Mouse (Mus musculus) left cerebral cortex, adult 8-10 months (tissue): ENCODE measurements at regions not wholly inside any gene's neighbourhood (a gene's known extent, or its start where the extent isn't known, plus 50 kb on each side); places are given as distances from the start of the nearest gene placed in this dataset.
A peak's percentile ranks its signal among the peaks of the same experiment; 100 is the strongest.

Source experiments
- DNase-seq, 2 experiments: peaks; one replicate each; pipeline ENCODE4 v3.0.0; 2022; ENCODE audit warnings: low spot score in 2 of 2

DNA sequence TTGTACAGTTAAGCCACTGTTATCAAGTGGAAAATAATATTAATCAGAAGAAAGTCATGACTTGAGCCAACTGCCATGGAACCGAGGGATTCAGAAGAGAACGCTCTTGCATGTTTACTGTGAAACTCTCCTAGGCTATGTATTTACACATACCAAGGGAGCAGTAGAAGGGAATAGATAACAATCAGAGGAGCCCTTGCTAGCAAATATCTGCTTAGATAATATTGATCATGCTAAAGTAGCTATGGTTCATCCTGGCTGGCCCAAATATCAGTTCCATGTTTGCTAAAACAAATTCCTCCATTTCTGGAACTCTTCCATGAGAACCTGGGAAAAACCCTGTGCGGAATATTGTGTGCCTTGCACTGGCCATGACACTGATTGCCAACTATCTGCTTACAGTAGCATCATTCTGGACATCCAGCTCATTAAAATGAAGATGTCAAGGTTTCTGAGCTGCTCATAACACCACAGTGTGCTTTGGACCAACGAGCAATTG is 179.5 kb upstream of the Tmem72 start:
- no peak for DNase-seq

DNA sequence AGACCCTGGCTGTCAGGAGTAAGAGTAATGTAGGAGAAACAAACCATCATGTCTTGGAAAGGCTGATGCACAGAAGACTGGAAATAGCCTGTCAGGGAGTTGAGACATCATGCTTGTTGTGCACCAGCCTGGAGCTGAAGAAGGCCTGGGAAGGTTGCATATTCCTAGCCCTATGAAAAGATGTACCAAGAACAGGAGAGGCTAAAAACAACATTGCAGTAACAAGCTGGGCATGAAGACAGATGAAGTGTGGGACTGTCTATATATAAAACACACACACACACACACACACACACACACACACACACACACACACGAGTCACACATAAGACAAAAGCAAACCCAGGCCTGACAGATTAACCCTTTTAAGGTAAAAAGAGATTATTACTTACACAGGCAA is 185.1 kb upstream of the Tmem72 start:
- DNase-seq, result peak in 1 of 2 experiments; percentile 55

DNA sequence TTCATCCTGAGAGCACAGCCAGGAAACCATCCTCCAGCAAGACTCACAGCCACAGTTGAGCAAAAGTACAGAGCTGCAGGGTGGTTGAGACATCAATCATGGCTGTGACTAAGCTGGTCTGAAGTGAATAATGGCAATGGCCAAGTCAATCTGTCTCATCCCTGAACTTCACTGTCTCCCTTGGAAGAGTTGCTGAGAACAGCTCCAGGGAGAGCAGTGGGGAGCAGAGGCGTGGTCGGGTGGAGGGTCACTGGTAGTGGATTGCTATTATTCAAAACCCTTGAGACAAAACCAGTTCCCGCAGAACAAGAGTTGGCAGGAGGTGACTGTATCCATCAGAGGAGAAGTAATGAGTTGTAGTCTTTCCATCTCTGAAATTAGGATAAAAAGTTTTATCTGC is 185.7 kb upstream of the Tmem72 start:
- DNase-seq, result no peak

DNA sequence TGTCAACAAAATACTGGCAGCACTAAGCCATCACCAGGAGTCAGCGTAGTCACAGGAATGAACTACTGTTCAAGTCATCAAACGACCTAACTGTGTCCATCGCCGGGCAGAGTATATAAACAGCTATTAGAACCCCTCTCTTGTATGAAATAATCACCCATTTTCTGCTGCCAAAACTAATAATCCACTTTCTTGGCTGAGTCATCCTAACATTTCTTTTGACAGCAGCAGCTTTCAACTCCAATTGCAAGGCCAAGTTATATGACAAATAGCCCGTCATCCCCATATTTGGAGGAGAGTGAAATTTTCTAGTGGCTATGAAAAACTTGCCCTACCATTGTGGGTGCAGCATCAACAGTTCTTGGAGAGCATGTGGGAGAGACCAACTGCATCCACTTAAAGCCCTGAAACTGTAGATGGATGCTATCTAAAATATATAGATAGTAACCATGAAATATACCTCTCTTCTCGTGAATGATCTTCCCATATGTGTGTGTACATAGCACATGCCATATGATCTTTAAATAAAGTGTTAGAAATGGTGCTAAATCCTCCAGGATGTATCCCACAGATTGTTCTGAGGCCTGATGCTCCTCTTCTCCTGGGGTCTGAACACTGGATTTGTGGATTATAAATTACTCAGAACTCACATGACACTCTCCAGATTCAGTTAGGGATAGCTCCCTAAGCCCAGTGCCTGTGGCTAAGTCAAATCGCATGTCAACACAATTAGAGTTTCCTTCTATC is 189.9 kb upstream of the Tmem72 start:
- DNase-seq, result peak in 1 of 2 experiments; percentile 13

DNA sequence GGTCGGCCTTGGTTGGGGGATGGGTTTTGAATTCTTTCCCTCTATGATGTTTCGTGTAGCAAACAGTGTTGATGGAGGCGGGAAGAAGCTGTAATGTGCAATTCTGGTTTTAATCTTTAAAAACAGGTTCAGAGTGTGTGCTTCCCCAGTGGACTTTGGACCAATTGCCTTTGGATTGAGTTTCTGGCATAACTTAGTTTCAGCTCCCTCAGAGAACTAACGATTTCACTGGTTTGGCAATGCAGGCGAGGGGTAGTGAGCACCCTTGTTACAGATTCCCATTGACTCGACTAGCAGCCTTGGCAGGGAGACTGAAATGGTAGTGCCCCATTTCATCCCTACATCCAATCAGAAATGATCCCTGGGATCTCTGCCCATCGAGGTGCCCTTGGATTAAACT is 193.9 kb upstream of the Tmem72 start:
- no peak for DNase-seq

DNA sequence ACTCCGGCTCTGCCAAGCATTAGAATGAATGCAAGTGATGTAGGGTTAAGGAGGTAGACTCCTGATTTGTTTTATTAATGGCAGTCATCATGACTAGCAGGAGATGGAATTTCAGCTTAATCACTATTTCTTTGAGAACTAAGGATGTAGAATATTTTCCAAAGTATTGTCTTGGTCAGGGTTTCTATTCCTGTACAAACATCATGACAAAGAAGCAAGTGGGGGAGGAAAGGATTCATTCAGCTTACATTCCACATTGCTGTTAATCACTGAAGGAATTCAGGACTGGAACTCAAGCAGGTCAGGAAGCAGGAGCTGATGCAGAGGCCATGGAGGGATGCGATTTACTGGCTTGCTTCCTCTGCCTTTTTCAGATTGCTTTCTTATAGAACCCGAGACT is 195.4 kb upstream of the Tmem72 start:
- no peak for DNase-seq

DNA sequence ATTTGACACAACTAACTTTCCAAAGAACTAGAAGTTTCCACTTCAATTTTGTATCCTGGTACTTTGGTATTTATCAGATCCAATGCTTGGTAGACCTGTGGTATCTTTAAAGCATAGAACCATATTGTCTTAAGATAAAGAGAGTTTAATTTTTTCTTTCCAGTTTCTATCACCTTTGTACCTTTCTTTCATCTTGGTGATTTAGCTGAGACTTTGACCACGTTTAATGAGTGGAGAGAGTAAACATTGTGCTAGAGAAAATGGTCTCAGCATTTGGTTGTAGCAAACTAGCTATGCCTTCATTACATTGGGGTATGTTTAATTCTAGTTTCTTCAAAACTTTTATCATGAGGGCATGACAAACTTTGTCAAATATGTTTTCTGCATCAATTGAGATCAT is 197.4 kb upstream of the Tmem72 start:
- DNase-seq, result no peak

DNA sequence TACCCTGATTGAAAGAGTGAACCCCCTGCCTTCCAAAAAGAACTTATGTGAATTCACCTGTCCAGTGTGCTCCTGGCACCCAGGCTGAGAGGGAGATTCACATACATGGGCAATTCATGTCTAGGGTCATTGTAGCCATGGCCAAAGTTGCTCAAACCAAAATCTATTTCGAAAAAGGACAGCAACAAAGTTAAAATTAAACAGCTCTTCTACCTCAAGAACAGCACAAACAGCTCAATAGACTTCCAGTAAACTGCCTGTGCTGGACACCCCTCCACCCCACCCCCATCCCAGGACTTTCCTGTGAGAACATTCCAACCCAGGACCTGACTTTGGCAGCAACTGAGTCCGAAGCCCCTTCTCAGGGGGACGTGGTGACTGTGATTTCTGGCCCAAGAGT is 218.3 kb upstream of the Tmem72 start:
- DNase-seq, result no peak

DNA sequence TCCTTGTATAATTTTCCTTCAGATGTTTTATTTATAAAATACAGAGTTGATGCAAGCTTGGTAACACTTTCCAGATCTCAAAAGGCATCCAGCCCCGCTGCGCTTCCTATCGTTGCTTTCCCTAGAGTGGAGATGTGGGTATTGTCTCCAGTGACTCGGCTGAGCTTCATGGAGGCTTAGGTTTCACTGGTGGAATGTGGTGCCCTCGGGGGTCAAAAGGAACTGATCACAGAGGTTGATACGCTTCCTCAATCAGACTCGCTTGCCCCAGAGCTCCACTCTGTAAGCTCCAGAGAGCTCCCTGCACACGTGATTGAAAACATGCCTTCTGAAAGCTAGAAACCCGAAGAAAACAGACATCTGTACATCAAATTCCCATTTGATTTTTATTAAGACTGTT is 224.9 kb upstream of the Tmem72 start:
- DNase-seq, result no peak

DNA sequence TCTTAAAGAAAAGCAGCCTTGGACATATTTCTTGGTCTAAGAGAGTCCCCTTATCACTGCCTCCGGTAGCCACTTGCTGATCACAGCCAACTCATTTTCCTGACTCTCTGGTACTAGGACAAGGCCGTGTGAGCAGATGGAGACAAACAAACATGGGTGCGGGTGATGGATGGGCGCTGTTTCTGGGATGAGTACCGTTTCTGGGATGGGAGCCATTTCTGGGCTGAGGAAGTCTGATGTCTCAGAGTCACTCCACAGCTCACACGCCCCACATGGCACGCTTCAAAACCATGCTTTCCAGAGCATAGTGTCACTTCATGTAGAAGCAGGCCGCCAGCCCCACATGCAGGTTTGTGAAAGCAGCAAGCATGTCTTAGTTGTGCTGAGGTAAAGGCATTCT is 225.6 kb upstream of the Cxcl12 start:
- DNase-seq, result no peak

DNA sequence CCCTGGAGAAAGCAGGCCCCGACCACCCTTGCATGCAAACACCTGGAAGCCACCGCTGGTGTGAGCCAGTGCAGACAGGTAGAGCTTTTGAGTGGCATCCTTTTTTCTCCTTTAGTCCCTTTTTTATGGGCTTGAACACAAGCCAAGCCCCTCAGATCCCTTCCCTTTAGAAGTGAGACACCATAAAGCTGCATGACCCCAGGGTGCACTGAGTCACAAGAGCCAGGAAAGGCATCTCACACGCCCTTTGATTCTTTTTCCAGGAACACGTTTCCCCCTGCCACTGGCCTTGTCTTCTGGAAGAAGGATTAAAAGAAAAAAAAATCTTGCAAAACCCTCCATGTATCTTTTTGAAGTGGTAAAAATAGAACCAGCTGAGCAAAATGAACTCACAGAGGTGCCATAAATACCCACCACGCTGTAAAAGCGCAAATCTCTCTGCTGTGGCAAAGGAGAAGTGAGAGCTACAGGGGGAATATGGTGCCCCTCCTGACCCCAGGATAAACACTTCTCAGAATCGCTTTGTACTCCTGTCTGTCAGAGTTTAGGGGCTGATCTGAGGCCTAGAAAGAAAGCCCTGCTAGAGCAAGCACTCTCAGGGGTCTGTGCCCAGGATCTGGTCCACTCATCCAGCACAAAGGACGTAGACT is 222.1 kb upstream of the Cxcl12 start:
- DNase-seq, result no peak

DNA sequence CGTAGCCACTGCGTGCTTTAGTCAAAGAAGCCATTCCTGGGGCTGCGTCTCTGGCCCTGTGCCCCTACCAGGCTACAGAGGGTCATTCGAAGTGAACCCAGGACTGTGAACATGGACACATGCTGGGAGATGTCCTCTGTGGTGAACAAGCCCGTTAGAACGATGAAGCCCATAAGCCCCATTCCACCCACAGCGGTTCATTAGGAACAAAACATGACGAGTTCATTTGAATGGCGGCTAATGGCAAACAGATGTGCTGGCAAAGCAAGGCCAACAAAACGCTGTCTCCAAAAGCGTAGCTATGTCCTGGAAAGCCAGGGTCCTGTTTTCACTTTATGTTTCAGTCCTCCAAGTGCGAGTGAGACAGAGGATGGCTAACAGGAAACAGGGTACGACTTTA is 208.7 kb upstream of the Cxcl12 start:
- DNase-seq, result no peak

DNA sequence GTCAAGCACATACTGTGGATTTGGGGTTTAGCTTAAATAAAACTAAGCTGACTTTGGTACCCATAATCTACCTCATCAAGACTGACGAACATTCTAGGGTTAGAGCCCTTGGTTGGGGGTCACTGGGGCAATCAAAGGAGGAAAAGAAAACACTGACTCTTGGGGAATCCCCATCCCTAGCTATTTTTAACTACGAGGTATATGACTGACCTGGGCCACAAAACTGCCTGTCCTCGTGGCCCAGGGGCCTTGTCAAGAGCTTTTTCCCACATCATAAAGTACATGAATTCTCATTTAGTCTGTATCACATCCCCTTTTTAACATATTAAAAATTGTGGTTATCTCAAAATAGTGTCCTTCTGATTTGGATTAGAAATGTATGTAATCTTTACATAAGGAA is 207.7 kb upstream of the Cxcl12 start:
- DNase-seq, result no peak

DNA sequence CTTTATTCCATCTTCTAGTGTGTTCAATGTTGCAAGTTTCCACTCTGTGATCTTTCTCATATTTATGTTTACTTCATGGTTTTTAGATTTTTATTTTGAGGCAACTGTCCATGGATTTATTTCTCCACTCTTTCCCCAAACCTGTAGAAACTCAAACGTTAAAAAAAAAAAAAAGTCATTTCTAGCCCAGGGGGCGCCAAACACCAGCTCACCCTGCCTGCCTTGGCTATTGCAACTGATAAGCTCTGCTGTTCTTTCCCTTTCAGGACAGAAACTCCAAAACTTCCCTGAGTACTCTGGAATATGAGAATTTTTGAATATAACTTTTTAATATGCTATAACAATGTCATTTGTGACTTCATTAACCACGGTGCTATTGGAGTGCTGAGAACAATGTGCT is 201.9 kb upstream of the Cxcl12 start:
- no peak for DNase-seq

DNA sequence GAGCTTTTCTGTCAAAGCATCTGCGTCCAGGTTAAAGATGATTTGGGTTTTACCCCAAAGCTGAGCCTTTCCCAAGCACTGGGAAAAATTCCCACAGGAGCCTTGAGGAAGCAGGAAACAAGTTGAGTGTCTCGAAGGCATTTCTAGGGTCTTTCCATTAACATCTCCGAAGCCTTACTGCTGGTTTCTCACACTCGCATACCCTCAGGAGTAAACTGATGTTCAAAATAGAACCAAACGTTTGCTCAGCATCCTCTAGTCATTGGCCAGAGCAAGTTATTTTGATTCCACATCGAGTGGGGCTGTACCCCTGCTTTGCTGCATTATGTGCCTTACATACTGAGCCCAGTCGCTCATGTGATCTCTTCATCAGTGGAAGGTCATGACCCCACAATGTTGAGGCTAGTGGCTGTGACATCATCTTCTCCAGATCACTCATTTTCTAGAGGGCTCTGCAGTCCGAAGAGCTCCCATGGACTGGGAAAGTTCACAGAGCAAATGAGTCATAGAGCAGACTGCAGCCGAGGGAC is 198.9 kb upstream of the Cxcl12 start:
- DNase-seq, result no peak

DNA sequence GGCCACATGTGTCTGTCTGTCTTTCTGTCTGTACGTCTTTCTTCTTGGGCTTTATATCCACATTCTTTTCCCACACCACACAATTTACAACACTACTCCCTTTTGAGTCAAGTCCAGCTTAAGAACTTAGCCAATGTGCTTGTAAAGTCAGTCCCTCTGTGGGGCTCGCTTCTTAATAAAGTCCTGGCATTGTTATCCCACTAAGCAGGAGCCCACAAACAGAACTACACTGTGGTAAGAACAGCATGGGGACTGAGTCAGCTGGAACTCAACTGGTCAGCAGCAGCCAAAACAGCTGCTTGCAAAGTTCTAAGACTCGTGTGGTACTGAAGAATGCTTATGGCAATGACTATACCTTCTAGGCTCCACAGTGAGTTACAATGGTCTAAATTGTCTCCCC is 193.5 kb upstream of the Cxcl12 start:
- DNase-seq, result no peak

DNA sequence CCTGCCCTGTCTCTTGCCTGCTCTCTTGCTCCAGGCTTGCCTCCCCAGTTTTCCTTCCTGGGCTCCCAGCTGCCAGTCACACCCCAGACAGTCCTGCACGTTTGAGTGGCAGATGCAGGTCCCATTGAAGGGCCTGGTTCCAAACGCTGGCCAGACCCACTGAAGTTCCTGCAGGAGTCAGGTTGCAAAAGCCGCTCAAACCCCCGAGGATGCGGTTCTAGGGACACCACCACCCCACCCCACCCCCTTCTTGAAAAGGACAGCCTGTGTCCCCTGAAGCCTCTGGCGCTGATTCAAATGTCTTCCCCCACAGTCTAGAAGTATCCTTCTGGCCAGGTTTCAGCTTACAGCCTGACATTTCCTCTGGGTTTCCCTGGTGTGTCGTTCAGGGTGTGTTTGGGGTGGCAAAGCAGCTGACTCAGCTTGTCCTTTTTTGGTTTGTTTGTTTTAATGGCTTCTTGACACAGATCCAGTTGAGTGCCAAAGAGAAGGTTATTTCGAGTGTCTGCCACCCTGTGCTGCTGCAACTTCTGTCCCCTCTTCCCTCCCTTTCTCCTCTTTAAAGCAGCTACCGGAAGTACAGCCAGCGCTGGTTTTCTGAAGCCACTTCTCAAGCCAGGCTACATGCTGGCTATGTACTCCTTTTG is 187.9 kb upstream of the Cxcl12 start:
- no peak for DNase-seq

DNA sequence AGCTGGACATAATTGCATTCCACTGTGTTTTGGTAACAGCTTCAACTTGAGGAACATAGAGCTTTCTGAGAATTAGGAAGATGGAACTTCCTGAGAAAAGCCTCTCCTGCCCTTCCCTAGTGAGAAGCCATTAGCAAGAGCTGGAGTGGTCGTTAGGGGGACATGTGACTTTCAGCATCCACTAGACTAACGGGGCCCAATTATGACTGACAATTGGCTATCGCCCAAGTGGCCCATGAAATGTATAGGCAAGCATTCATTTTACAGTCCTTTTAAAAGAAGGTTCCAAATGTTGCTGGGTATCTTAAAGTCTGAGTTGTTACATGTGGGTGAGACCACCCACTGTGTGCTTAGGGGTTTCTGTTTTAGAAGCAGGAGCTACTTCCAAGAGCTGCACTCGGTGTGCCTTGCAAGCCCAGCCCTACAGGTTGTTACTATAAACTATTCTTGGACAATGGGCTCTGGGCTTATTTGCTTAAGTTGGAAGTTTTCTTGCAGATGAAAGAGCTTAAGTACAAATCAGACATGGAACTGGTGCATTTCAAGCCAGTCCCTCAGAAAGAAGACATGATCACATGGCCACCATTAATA is 183.1 kb upstream of the Cxcl12 start:
- DNase-seq, result no peak

DNA sequence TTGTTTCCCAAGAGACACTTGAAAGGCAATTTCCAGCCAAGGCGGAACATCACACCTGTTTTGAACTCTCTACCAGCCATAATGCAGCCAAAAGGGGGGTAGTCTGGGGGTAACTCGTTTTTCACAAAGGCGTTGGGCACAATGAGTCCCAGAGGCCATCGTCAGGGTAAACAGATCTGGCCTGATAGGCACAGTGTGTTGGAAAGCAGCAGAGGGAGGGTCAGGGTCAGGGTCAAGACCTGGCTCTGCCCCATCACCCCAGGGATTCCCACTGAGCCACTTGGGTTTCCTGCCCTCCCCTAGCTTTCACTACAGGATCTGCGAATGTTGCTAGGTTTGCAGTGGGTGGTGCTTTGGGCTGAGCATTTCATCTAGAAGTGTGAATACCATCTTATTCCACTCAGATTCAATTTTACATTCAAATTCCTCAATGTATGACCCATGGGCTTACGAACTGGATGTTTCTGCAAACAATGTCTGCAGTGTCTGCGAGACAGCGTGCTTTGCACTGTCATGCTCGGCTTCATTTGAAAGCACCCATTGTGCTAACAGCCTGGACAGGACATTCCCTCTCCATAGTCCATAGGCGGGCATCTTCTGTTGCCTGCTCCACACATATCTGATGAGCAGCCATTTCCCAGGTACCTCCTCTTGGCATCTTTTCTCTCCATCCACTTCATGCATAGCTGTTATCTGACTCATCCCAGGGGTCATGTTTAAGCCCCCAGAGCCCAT is 181.9 kb upstream of the Cxcl12 start:
- peak in 1 of 2 experiments; percentile 14 for DNase-seq

DNA sequence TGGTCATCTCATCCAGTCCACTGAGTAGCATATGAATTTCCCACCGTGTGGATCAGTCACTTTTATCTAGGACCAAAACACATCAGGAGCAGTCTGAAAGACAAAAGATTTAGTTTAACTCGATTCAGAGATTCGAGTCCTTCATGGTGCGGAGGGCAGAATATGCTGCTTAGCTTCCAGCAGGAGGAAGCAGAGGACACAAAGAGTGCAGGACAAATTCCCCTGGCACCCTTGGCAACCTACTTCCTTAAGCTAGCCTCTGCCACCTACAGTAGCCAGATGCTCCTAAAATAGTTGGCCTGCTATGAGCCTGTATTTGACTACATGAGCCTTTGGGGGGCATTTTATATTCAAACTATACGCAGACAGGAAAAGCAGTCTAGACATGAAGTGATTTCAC is 181.1 kb upstream of the Cxcl12 start:
- DNase-seq, result no peak

DNA sequence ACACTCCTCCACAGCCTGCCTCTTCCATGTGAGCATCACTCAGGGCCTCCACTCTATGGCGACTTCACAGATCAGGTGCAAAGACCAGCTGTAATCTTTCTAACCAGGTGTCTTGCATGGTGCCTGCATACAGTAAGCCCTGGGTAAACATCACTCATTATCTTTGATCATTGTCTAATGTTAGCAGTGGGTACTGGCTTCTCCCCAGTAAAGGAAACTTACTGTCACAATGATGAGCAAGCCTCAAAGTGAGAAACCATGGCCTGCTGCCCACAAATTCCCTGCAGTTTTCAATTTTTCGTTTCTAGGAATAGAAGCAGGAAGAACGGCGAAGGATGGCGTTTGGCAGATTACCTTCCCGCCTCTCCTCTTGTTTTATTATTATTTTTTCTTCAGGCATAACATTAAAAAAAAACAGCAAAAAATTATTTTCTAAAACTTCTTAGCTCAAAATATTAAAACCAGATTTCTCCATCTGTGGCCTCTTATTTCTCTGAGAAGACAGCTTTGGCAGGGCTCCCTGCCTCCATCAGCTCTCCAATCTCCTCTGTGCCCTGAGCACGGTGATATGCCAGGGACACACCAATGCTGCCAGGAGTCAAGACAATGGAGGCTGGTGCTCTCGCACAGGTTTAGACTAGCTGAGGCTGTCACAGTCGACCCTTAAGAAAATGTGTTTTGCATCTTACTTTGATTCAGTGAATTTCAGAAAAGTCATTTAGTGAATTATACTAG is 169.2 kb upstream of the Cxcl12 start:
- DNase-seq, result peak in 1 of 2 experiments; percentile 27
